In genomic region chr1:102825056-102825455, GRCm38 (mm10) we compare ENCODE assay signal across 17 mouse cellular contexts.
A peak's percentile ranks its signal among the peaks of the same experiment; 100 is the strongest.
DNase-seq lines count a peak whose midpoint lies in the region; ATAC-seq and TF ChIP-seq lines count a peak whose summit lies in the region.
"Had no signal": no experiment of that assay in that cellular context is flagged by ENCODE, and none has a peak within 500 bp of the region (broad histone marks: within the 10 kb centered on the region; RNA-seq: fewer than 3 reads in every experiment).

No protein-coding gene starts in this region.

- no peaks in the 10 kb centered on the region for H3K4me1 ChIP-seq in lung, embryonic 14.5 days (ENCODE audit: insufficient read depth)
- H3K4me1 ChIP-seq in embryonic facial prominence, embryonic 14.5 days (ENCODE audit: control insufficient read depth, insufficient read depth, low read length), result no peaks in the 10 kb centered on the region
- H3K4me1 ChIP-seq: forebrain, embryonic 13.5 days; liver, embryonic 13.5 days; megakaryocyte, embryonic 14.5 days; neural tube, embryonic 13.5 days had no signal

- H3K36me3 ChIP-seq in lung, embryonic 14.5 days (ENCODE audit: insufficient read depth), result no peaks in the 10 kb centered on the region
- H3K36me3 ChIP-seq in embryonic facial prominence, embryonic 14.5 days (ENCODE audit: control insufficient read depth, insufficient read depth, low read length), result no peaks in the 10 kb centered on the region
- H3K36me3 ChIP-seq: liver, embryonic 13.5 days; neural tube, embryonic 13.5 days had no signal

- TF ChIP-seq CTCF in lung, embryonic 14.5 days (IDR thresholded peaks at IDR 0.05; ENCODE audit: low read depth), result no peak

- H3K4me3 ChIP-seq in lung, embryonic 14.5 days (ENCODE audit: low read depth, low read length), result no peak overlapping the region
- no peak overlapping the region for H3K4me3 ChIP-seq in embryonic facial prominence, embryonic 14.5 days (ENCODE audit: low read depth, low read length)
- H3K4me3 ChIP-seq: forebrain, embryonic 13.5 days; liver, embryonic 13.5 days; megakaryocyte, embryonic 14.5 days; neural tube, embryonic 13.5 days had no signal

- no peak for ATAC-seq in lung, embryonic 14.5 days (ENCODE audit: insufficient read depth)
- no peak for ATAC-seq in embryonic facial prominence, embryonic 14.5 days (ENCODE audit: low read depth)
- ATAC-seq: forebrain, embryonic 13.5 days had no signal

- no peaks in the 10 kb centered on the region for H3K27me3 ChIP-seq in lung, embryonic 14.5 days (ENCODE audit: insufficient read depth, low read length)
- H3K27me3 ChIP-seq in embryonic facial prominence, embryonic 14.5 days (replicated peaks; ENCODE audit: control insufficient read depth, insufficient read depth, low read length), result no peaks in the 10 kb centered on the region
- H3K27me3 ChIP-seq: forebrain, embryonic 13.5 days; liver, embryonic 13.5 days; megakaryocyte, embryonic 14.5 days; neural tube, embryonic 13.5 days had no signal

- no peak overlapping the region for H3K4me2 ChIP-seq in lung, embryonic 14.5 days
- no peak overlapping the region for H3K4me2 ChIP-seq in embryonic facial prominence, embryonic 14.5 days (ENCODE audit: low read depth, low read length)
- H3K4me2 ChIP-seq: forebrain, embryonic 13.5 days; liver, embryonic 13.5 days; neural tube, embryonic 13.5 days had no signal

- intact Hi-C loops in heart, postnatal 36 days (cut with DNase I), result no loop called here

- H3K27ac ChIP-seq in lung, embryonic 14.5 days (ENCODE audit: low read depth), result no peak overlapping the region
- H3K27ac ChIP-seq in embryonic facial prominence, embryonic 14.5 days (replicated peaks; ENCODE audit: low read depth, low read length), result no peak overlapping the region
- H3K27ac ChIP-seq: forebrain, embryonic 13.5 days; liver, embryonic 13.5 days; neural tube, embryonic 13.5 days had no signal

- H3K9me3 ChIP-seq in lung, embryonic 14.5 days (ENCODE audit: low read depth, low read length), result no peaks in the 10 kb centered on the region
- H3K9me3 ChIP-seq in embryonic facial prominence, embryonic 14.5 days (ENCODE audit: control insufficient read depth, low read length), result no peaks in the 10 kb centered on the region
- H3K9me3 ChIP-seq: forebrain, embryonic 13.5 days; megakaryocyte, embryonic 14.5 days; neural tube, embryonic 13.5 days had no signal

- DNase-seq in heart, postnatal 4 days, result peak; percentile 11
- no peak for DNase-seq in heart, postnatal 36 days
- DNase-seq in lung, embryonic 14.5 days, result peak; percentile 1
- DNase-seq in lung, adult 18-20 months, result no peak
- DNase-seq in ZHBTc4 (ENCODE audit: low read depth, low spot score), result peak; percentile 64
- DNase-seq in embryonic facial prominence, embryonic 14.5 days (ENCODE audit: low spot score), result peak; percentile 35
- no peak for DNase-seq in thymus, postnatal 25 days
- no peak for DNase-seq in right cerebral cortex, adult 2 months (ENCODE audit: low spot score in 2 of 2)
- DNase-seq: adrenal gland, postnatal 25 days; cerebellum, postnatal 14 days; heart, adult 11 months; layer of hippocampus, adult 9-11 months; liver, embryonic 13.5 days; lung, postnatal 10 days had no signal

- H3K9ac ChIP-seq in lung, embryonic 14.5 days, result no peak overlapping the region
- H3K9ac ChIP-seq in embryonic facial prominence, embryonic 14.5 days (ENCODE audit: low read depth, low read length), result no peak overlapping the region
- H3K9ac ChIP-seq: forebrain, embryonic 13.5 days; liver, embryonic 13.5 days; neural tube, embryonic 13.5 days had no signal

- WGBS in lung, embryonic 14.5 days, result 18% methylated on average over 9 of the region's 9 CpGs
- 24% methylated on average over 9 of the region's 9 CpGs for WGBS in embryonic facial prominence, embryonic 14.5 days

Comparison
In these comparisons a context has a peak if more than half of its experiments do, and no peak if none do; other contexts are left out.
1. DNase-seq: peak in heart, postnatal 4 days (single experiment), lung, embryonic 14.5 days (single experiment), ZHBTc4 (single experiment) and embryonic facial prominence, embryonic 14.5 days (single experiment); none in heart, postnatal 36 days (0 of 2), lung, adult 18-20 months (0 of 2), thymus, postnatal 25 days (single experiment) and right cerebral cortex, adult 2 months (0 of 2).